Mouse (Mus musculus): ENCODE results near the gene Terb1.

Terb1 gene

GRCm38 (mm10) chr8:104414204-104414603 lies 95.5 kb downstream of the Terb1 start:
- Histone ChIP-seq H3K9me3 (ENCODE audit: low read length) (no peaks in the 10 kb centered on the region), H3K4me1 (replicated peaks; ENCODE audit: low read depth, low read length) (peaks cover 48% of the 10 kb centered on the region), H3K36me3 (ENCODE audit: insufficient read depth, low read length) (peaks cover 22% of the 10 kb centered on the region), H3K4me3 (replicated peaks; ENCODE audit: low read length) (no peak overlapping the region), H3K27me3 (ENCODE audit: insufficient read depth, low read length) (0 out of 2 replicates have a peak, but pooled peaks cover 5% of the 10 kb centered on the region)
- TF ChIP-seq CTCF (conservative IDR thresholded peaks at IDR 0.05; ENCODE audit: low read length) = no peak
- TF ChIP-seq NANOG (IDR thresholded peaks at IDR 0.05; ENCODE audit: borderline replicate concordance, low read length) = no peak
- TF ChIP-seq POU5F1 (IDR thresholded peaks at IDR 0.05; ENCODE audit: borderline replicate concordance, low read length) = no peak

- H3K36me3 ChIP-seq (ENCODE audit: insufficient read depth, low read length) = peaks cover 18% of the 10 kb centered on the region
- peaks cover 52% of the 10 kb centered on the region for H3K4me1 ChIP-seq (replicated peaks; ENCODE audit: low read depth, low read length)
- TF ChIP-seq NANOG (IDR thresholded peaks at IDR 0.05; ENCODE audit: borderline replicate concordance, low read length) (no peak), CTCF (conservative IDR thresholded peaks at IDR 0.05; ENCODE audit: low read length) (no peak), POU5F1 (IDR thresholded peaks at IDR 0.05; ENCODE audit: borderline replicate concordance, low read length) (no peak)
- H3K27me3 ChIP-seq (ENCODE audit: insufficient read depth, low read length) = 0 out of 2 replicates have a peak, but pooled peaks cover 5% of the 10 kb centered on the region
- no peaks in the 10 kb centered on the region for H3K9me3 ChIP-seq (ENCODE audit: low read length)
- no peak overlapping the region for H3K4me3 ChIP-seq (replicated peaks; ENCODE audit: low read length)
Observed at GRCm38 (mm10) chr8:104413770-104414169, 95.9 kb downstream of the Terb1 start.

- Histone ChIP-seq H3K4me1 (replicated peaks; ENCODE audit: low read depth, low read length) (peaks cover 59% of the 10 kb centered on the region), H3K4me3 (replicated peaks; ENCODE audit: low read length) (no peak overlapping the region), H3K9me3 (ENCODE audit: low read length) (no peaks in the 10 kb centered on the region), H3K36me3 (ENCODE audit: insufficient read depth, low read length) (peaks cover 12% of the 10 kb centered on the region), H3K27me3 (ENCODE audit: insufficient read depth, low read length) (0 out of 2 replicates have a peak, but pooled peaks cover 5% of the 10 kb centered on the region)
- TF ChIP-seq NANOG (IDR thresholded peaks at IDR 0.05; ENCODE audit: borderline replicate concordance, low read length) (no peak), POU5F1 (IDR thresholded peaks at IDR 0.05; ENCODE audit: borderline replicate concordance, low read length) (no peak)
Observed at GRCm38 (mm10) chr8:104412805-104413532, 96.7 kb downstream of the Terb1 start.

GRCm38 (mm10) chr8:104411972-104412371 lies 97.7 kb downstream of the Terb1 start:
- no peak overlapping the region for H3K4me3 ChIP-seq (replicated peaks; ENCODE audit: low read length)
- no peak for TF ChIP-seq CTCF (conservative IDR thresholded peaks at IDR 0.05; ENCODE audit: low read length)
- no peak for TF ChIP-seq NANOG (IDR thresholded peaks at IDR 0.05; ENCODE audit: borderline replicate concordance, low read length)
- TF ChIP-seq POU5F1 (IDR thresholded peaks at IDR 0.05; ENCODE audit: borderline replicate concordance, low read length) = no peak
- peaks cover 58% of the 10 kb centered on the region for H3K4me1 ChIP-seq (replicated peaks; ENCODE audit: low read depth, low read length)
- no peaks in the 10 kb centered on the region for H3K9me3 ChIP-seq (ENCODE audit: low read length)
- 0 out of 2 replicates have a peak, but pooled peaks cover 5% of the 10 kb centered on the region for H3K27me3 ChIP-seq (ENCODE audit: insufficient read depth, low read length)
- H3K36me3 ChIP-seq (ENCODE audit: insufficient read depth, low read length) = peaks cover 3% of the 10 kb centered on the region; the same call in 1 of the 2 replicates

GRCm38 (mm10) chr8:104411468-104411867 lies 98.2 kb downstream of the Terb1 start:
- Histone ChIP-seq H3K4me1 (replicated peaks; ENCODE audit: low read depth, low read length) (peaks cover 63% of the 10 kb centered on the region), H3K9me3 (ENCODE audit: low read length) (no peaks in the 10 kb centered on the region)

GRCm38 (mm10) chr8:104410628-104411273 lies 99.0 kb downstream of the Terb1 start:
- H3K27me3 ChIP-seq (ENCODE audit: insufficient read depth, low read length) = 0 out of 2 replicates have a peak, but pooled peaks cover 5% of the 10 kb centered on the region
- H3K4me3 ChIP-seq (replicated peaks; ENCODE audit: low read length) = peak overlapping the region; percentile 24; the same call in 1 of the 2 replicates
- peaks cover 66% of the 10 kb centered on the region for H3K4me1 ChIP-seq (replicated peaks; ENCODE audit: low read depth, low read length)
- 0 out of 2 replicates have a peak, but pooled peaks cover 3% of the 10 kb centered on the region for H3K36me3 ChIP-seq (ENCODE audit: insufficient read depth, low read length)
- no peaks in the 10 kb centered on the region for H3K9me3 ChIP-seq (ENCODE audit: low read length)
- TF ChIP-seq CTCF (conservative IDR thresholded peaks at IDR 0.05; ENCODE audit: low read length) (no peak), NANOG (IDR thresholded peaks at IDR 0.05; ENCODE audit: borderline replicate concordance, low read length) (peak; percentile 87)

More at GRCm38 (mm10) chr8:104411468-104411867, 98.2 kb downstream of the Terb1 start:
- TF ChIP-seq CTCF (conservative IDR thresholded peaks at IDR 0.05; ENCODE audit: low read length) (no peak), NANOG (IDR thresholded peaks at IDR 0.05; ENCODE audit: borderline replicate concordance, low read length) (no peak), POU5F1 (IDR thresholded peaks at IDR 0.05; ENCODE audit: borderline replicate concordance, low read length) (no peak)
- Histone ChIP-seq H3K36me3 (ENCODE audit: insufficient read depth, low read length) (0 out of 2 replicates have a peak, but pooled peaks cover 3% of the 10 kb centered on the region), H3K27me3 (ENCODE audit: insufficient read depth, low read length) (0 out of 2 replicates have a peak, but pooled peaks cover 5% of the 10 kb centered on the region), H3K4me3 (replicated peaks; ENCODE audit: low read length) (peak overlapping the region; percentile 24; the same call in 1 of the 2 replicates)

- no peak overlapping the region for H3K4me3 ChIP-seq (replicated peaks; ENCODE audit: low read length)
- TF ChIP-seq CTCF (conservative IDR thresholded peaks at IDR 0.05; ENCODE audit: low read length) = no peak
- TF ChIP-seq POU5F1 (IDR thresholded peaks at IDR 0.05; ENCODE audit: borderline replicate concordance, low read length) = no peak
- TF ChIP-seq NANOG (IDR thresholded peaks at IDR 0.05; ENCODE audit: borderline replicate concordance, low read length) = no peak
- no peaks in the 10 kb centered on the region for H3K9me3 ChIP-seq (ENCODE audit: low read length)
- peaks cover 60% of the 10 kb centered on the region for H3K4me1 ChIP-seq (replicated peaks; ENCODE audit: low read depth, low read length)
- H3K36me3 ChIP-seq (ENCODE audit: insufficient read depth, low read length) = no peaks in the 10 kb centered on the region
- H3K27me3 ChIP-seq (ENCODE audit: insufficient read depth, low read length) = 0 out of 2 replicates have a peak, but pooled peaks cover 5% of the 10 kb centered on the region
Observed at GRCm38 (mm10) chr8:104408328-104409110, 101.2 kb downstream of the Terb1 start.
